Mouse (Mus musculus) limb, embryonic 11.5 days (tissue): ENCODE data around the gene Dcps. TPM values are rescaled to one million over a fixed set of nuclear protein-coding genes. Genes with fewer than 3 reads are reported as not detected.
"Not testable (repeated sequence)": the region's sequence is repeated elsewhere in the genome, so short reads cannot be mapped to it uniquely, and the experiment has no call there.

Experiments used
- ATAC-seq: fragments of 200-750 bp; cut with Nextera tagmentation; 2 replicates; pipeline ENCODE4 v1.8.0; 2017; ENCODE audit warnings: low read depth; ENCODE audit not compliant: insufficient number of reproducible peaks, low FRiP score, low TSS enrichment
- DNase-seq: peaks from one replicate; pipeline ENCODE4 v3.0.0-alpha.2; 2015; ENCODE audit warnings: low spot score
- H3K27ac ChIP-seq: fragments of 300-500 bp; sonication (generic); replicated peaks from 2 replicates; pipeline ENCODE4 v1.5.1; 2014; ENCODE audit warnings: low read depth, mild to moderate bottlenecking, low read length
- H3K27me3 ChIP-seq: fragments of 300-500 bp; sonication (generic); 2 replicates; pipeline ENCODE4 v1.6.1; 2014; ENCODE audit warnings: mild to moderate bottlenecking, low read length, mixed read lengths; ENCODE audit not compliant: control insufficient read depth, insufficient read depth
- H3K36me3 ChIP-seq: fragments of 300-500 bp; sonication (generic); 2 replicates; pipeline ENCODE4 v1.6.1; 2014; ENCODE audit warnings: mild to moderate bottlenecking, low read length, moderate library complexity, mixed read lengths; ENCODE audit not compliant: control insufficient read depth, insufficient read depth
- H3K4me1 ChIP-seq: fragments of 300-500 bp; sonication (generic); 2 replicates; pipeline ENCODE4 v1.6.1; 2014; ENCODE audit warnings: low read length, mixed read lengths; ENCODE audit not compliant: control insufficient read depth, insufficient read depth
- H3K4me2 ChIP-seq: fragments of 300-500 bp; sonication (generic); 2 replicates; pipeline ENCODE4 v1.6.1; 2014; ENCODE audit warnings: low read depth, mild to moderate bottlenecking, moderate library complexity; ENCODE audit not compliant: severe bottlenecking
- H3K4me3 ChIP-seq: fragments of 300-500 bp; sonication (generic); 2 replicates; pipeline ENCODE4 v1.5.1; 2014; ENCODE audit warnings: low read depth, low read length
- H3K9ac ChIP-seq: fragments of 300-500 bp; sonication (generic); 2 replicates; pipeline ENCODE4 v1.6.1; 2014; ENCODE audit warnings: mild to moderate bottlenecking, low read length
- H3K9me3 ChIP-seq: fragments of 300-500 bp; sonication (generic); 2 replicates; pipeline ENCODE4 v1.6.1; 2016; ENCODE audit warnings: low read length; ENCODE audit not compliant: control insufficient read depth
- WGBS: fragments of 180-500 bp; shearing (Covaris S2); extraction: QIAGEN DNeasy Blood & Tissue Kit; methylation state at CpG from one replicate; pipeline ENCODE4 v1.1.7; 2014; 5-methylcytosine and 5-hydroxymethylcytosine counted together
- polyA plus RNA-seq: library from polyadenylated mRNA; unstranded; fragments of >200 nt; fragmentation: Nextera tagmentation; extraction: Ambion mirVana; gene quantifications from 2 replicates; pipeline ENCODE4 v1.2.1, GENCODE M21; 2014

Gene Dcps
- polyA plus RNA-seq, 1 experiment from 2014 or later: 90.3 TPM

- Histone ChIP-seq H3K4me2 (no peak overlapping the region), H3K36me3 (no peaks in the 10 kb centered on the region), H3K4me1 (no peaks in the 10 kb centered on the region), H3K27ac (no peak overlapping the region), H3K4me3 (no peak overlapping the region), H3K9me3 (no peaks in the 10 kb centered on the region), H3K27me3 (no peaks in the 10 kb centered on the region), H3K9ac (no peak overlapping the region)
- no peak for ATAC-seq
- 100% methylated on average over 1 of the region's 1 CpGs for WGBS
- no peak for DNase-seq
Measured at GRCm38 (mm10) chr9:35152923-35153322, 22.9 kb downstream of the Dcps start.

- H3K9me3 ChIP-seq, H3K9ac ChIP-seq, H3K27me3 ChIP-seq, ATAC-seq, H3K4me2 ChIP-seq, H3K4me3 ChIP-seq, DNase-seq, H3K27ac ChIP-seq, H3K36me3 ChIP-seq, H3K4me1 ChIP-seq: not testable (repeated sequence)
Measured at GRCm38 (mm10) chr9:35148822-35149221, 27.0 kb downstream of the Dcps start.

GRCm38 (mm10) chr9:35147261-35147660 is 28.6 kb downstream of the Dcps start:
- not testable (repeated sequence) for H3K9ac ChIP-seq, H3K4me2 ChIP-seq, H3K4me3 ChIP-seq, H3K9me3 ChIP-seq, H3K4me1 ChIP-seq, H3K27me3 ChIP-seq, H3K36me3 ChIP-seq, DNase-seq, ATAC-seq, H3K27ac ChIP-seq
- 93% methylated on average over 14 of the region's 14 CpGs for WGBS

GRCm38 (mm10) chr9:35145829-35146228 is 30.0 kb downstream of the Dcps start:
- H3K4me3 ChIP-seq: no peak overlapping the region
- no peak overlapping the region for H3K27ac ChIP-seq
- no peaks in the 10 kb centered on the region for H3K36me3 ChIP-seq
- H3K9me3 ChIP-seq: no peaks in the 10 kb centered on the region
- H3K27me3 ChIP-seq: no peaks in the 10 kb centered on the region
- H3K4me1 ChIP-seq: no peaks in the 10 kb centered on the region
- no peak overlapping the region for H3K4me2 ChIP-seq
- 79% methylated on average over 1 of the region's 1 CpGs for WGBS
- no peak for DNase-seq
- H3K9ac ChIP-seq: no peak overlapping the region
- ATAC-seq: no peak

- H3K27ac ChIP-seq: no peak overlapping the region
- H3K4me2 ChIP-seq: no peak overlapping the region
- no peak overlapping the region for H3K9ac ChIP-seq
- ATAC-seq: no peak
- H3K4me1 ChIP-seq: no peaks in the 10 kb centered on the region
- no peak for DNase-seq
- no peaks in the 10 kb centered on the region for H3K27me3 ChIP-seq
- WGBS: 86% methylated on average over 9 of the region's 9 CpGs
- H3K4me3 ChIP-seq: no peak overlapping the region
- no peaks in the 10 kb centered on the region for H3K9me3 ChIP-seq
- no peaks in the 10 kb centered on the region for H3K36me3 ChIP-seq
Measured at GRCm38 (mm10) chr9:35145118-35145517, 30.7 kb downstream of the Dcps start.

- H3K4me3 ChIP-seq: no peak overlapping the region
- H3K27ac ChIP-seq: no peak overlapping the region
- H3K27me3 ChIP-seq: no peaks in the 10 kb centered on the region
- H3K36me3 ChIP-seq: no peaks in the 10 kb centered on the region
- no peaks in the 10 kb centered on the region for H3K4me1 ChIP-seq
- no peak overlapping the region for H3K4me2 ChIP-seq
- no peak for DNase-seq
- no peak overlapping the region for H3K9ac ChIP-seq
- ATAC-seq: no peak
- no peaks in the 10 kb centered on the region for H3K9me3 ChIP-seq
- WGBS: 82% methylated on average over 2 of the region's 2 CpGs
Measured at GRCm38 (mm10) chr9:35142221-35142620, 33.6 kb downstream of the Dcps start.

- ATAC-seq (no peak), DNase-seq (no peak)
- H3K27me3 ChIP-seq: no peaks in the 10 kb centered on the region
- no peak overlapping the region for H3K4me3 ChIP-seq
- H3K36me3 ChIP-seq: no peaks in the 10 kb centered on the region; the same call in 1 of the 2 replicates
- 77% methylated on average over 5 of the region's 5 CpGs for WGBS
- H3K9ac ChIP-seq: no peak overlapping the region
- H3K4me1 ChIP-seq: no peaks in the 10 kb centered on the region
- H3K9me3 ChIP-seq: no peaks in the 10 kb centered on the region
- no peak overlapping the region for H3K27ac ChIP-seq
- H3K4me2 ChIP-seq: no peak overlapping the region
Measured at GRCm38 (mm10) chr9:35139231-35139744, 36.6 kb downstream of the Dcps start.

- Histone ChIP-seq H3K27ac (no peak overlapping the region; the same call in 1 of the 2 replicates), H3K4me1 (no peaks in the 10 kb centered on the region), H3K36me3 (no peaks in the 10 kb centered on the region; the same call in 1 of the 2 replicates), H3K4me3 (no peak overlapping the region), H3K9ac (no peak overlapping the region), H3K4me2 (no peak overlapping the region), H3K27me3 (no peaks in the 10 kb centered on the region), H3K9me3 (no peaks in the 10 kb centered on the region)
- ATAC-seq (no peak), DNase-seq (no peak)
- WGBS: 62% methylated on average over 7 of the region's 7 CpGs
Measured at GRCm38 (mm10) chr9:35138029-35138428, 37.8 kb downstream of the Dcps start.

GRCm38 (mm10) chr9:35135575-35135974 is 40.3 kb downstream of the Dcps start:
- Histone ChIP-seq H3K9ac (no peak overlapping the region), H3K4me3 (no peak overlapping the region)
- ATAC-seq: no peak

More at GRCm38 (mm10) chr9:35135575-35135974, 40.3 kb downstream of the Dcps start:
- 82% methylated on average over 6 of the region's 6 CpGs for WGBS
- H3K9me3 ChIP-seq: no peaks in the 10 kb centered on the region
- no peaks in the 10 kb centered on the region; the same call in 1 of the 2 replicates for H3K36me3 ChIP-seq
- no peaks in the 10 kb centered on the region for H3K27me3 ChIP-seq
- no peak overlapping the region for H3K27ac ChIP-seq
- H3K4me1 ChIP-seq: no peaks in the 10 kb centered on the region
- DNase-seq: no peak
- H3K4me2 ChIP-seq: no peak overlapping the region
